Mouse (Mus musculus) CH12.LX (cell line): ENCODE data around the gene Cd86.

Experiments
- BHLHE40 ChIP-seq: IDR thresholded peaks from 2 replicates; pipeline ENCODE4 v1.6.1; 2011; ENCODE audit warnings: mild to moderate bottlenecking, low read depth, low read length, improper control_type of control experiment
- CHD2 ChIP-seq: IDR thresholded peaks from 2 replicates; pipeline ENCODE4 v1.6.1; 2011; ENCODE audit warnings: low read length, improper control_type of control experiment
- CTCF ChIP-seq, 2 experiments: IDR thresholded peaks in 1 of 2; conservative IDR thresholded peaks in 1 of 2; 2 replicates each; pipeline ENCODE4 v1.5.1; 2011 to 2012; ENCODE audit warnings: low read depth in 2 of 2, low read length in 2 of 2, improper control_type of control experiment in 1 of 2, inconsistent platforms in 1 of 2, mild to moderate bottlenecking in 1 of 2, moderate library complexity in 1 of 2
- ELF1 ChIP-seq: IDR thresholded peaks from 2 replicates; pipeline ENCODE4 v1.6.1; 2014; ENCODE audit warnings: low read depth, mild to moderate bottlenecking, inconsistent platforms, low read length, improper control_type of control experiment
- EP300 ChIP-seq: IDR thresholded peaks from 2 replicates; pipeline ENCODE4 v1.6.1; 2011; ENCODE audit warnings: low read length, improper control_type of control experiment
- MEF2A ChIP-seq: IDR thresholded peaks from 2 replicates; pipeline ENCODE4 v1.6.1; 2014; ENCODE audit warnings: low read depth, mild to moderate bottlenecking, inconsistent platforms, low read length, improper control_type of control experiment, borderline replicate concordance
- MYC ChIP-seq: IDR thresholded peaks from 2 replicates; pipeline ENCODE4 v1.6.1; 2011; ENCODE audit warnings: low read depth, mild to moderate bottlenecking, improper control_type of control experiment, low read length
- POLR2A ChIP-seq: IDR thresholded peaks from 2 replicates; pipeline ENCODE4 v1.6.1; 2011; ENCODE audit warnings: low read depth, mild to moderate bottlenecking, improper control_type of control experiment, low read length
- POLR2AphosphoS2 ChIP-seq: IDR thresholded peaks from 2 replicates; pipeline ENCODE4 v1.6.1; 2011; ENCODE audit warnings: low read depth, low read length, improper control_type of control experiment
- USF1 ChIP-seq: IDR thresholded peaks from 2 replicates; pipeline ENCODE4 v1.6.1; 2014; ENCODE audit warnings: low read depth, mild to moderate bottlenecking, inconsistent platforms, low read length, improper control_type of control experiment

- no peak for TF ChIP-seq CTCF (conservative IDR thresholded peaks at IDR 0.05 in 1 of 2, IDR thresholded peaks at IDR 0.05 in 1 of 2; ENCODE audit: low read depth in 2 of 2, low read length in 2 of 2)
- TF ChIP-seq POLR2A, result no peak
- peak; percentile 7; the same call in 1 of the 2 replicates for TF ChIP-seq ELF1
- TF ChIP-seq POLR2AphosphoS2, result no peak
- no peak for TF ChIP-seq USF1
- 0 out of 2 replicates have a peak, but pooled peaks have one; percentile 27 for TF ChIP-seq MYC
- peak; percentile 78 for TF ChIP-seq BHLHE40
- TF ChIP-seq CHD2, result 0 out of 2 replicates have a peak, but pooled peaks have one; percentile 50
- no peak for TF ChIP-seq MEF2A
- TF ChIP-seq EP300, result peak; percentile 50; the same call in 1 of the 2 replicates
Measured at GRCm38 (mm10) chr16:36640993-36641392, 24.9 kb downstream of the Cd86 start.
